Mouse (Mus musculus) C2C12 (cell line): Measurements from ENCODE around the gene Ttc23. TPM values are rescaled to one million over a fixed set of nuclear protein-coding genes. Genes with fewer than 3 reads are reported as not detected.
A peak's percentile ranks its signal among the peaks of the same experiment; 100 is the strongest.

Source experiments
- H3K27me3 ChIP-seq: one replicate; pipeline ENCODE4 v1.6.1; 2011; ENCODE audit not compliant: control insufficient read depth, insufficient read depth, insufficient read length
- H3K36me3 ChIP-seq: one replicate; pipeline ENCODE4 v1.6.1; 2011; ENCODE audit not compliant: control insufficient read depth, insufficient read depth
- H3K4me3 ChIP-seq: one replicate; pipeline ENCODE4 v1.5.1; 2011; ENCODE audit warnings: mild to moderate bottlenecking, control low read depth; ENCODE audit not compliant: poor library complexity, insufficient read depth, severe bottlenecking
- H3K79me2 ChIP-seq: one replicate; pipeline ENCODE4 v1.6.1; 2011; ENCODE audit not compliant: control insufficient read depth, insufficient read depth
- H3K79me3 ChIP-seq: one replicate; pipeline ENCODE4 v1.6.1; 2011; ENCODE audit warnings: low read depth, control low read depth
- H3ac ChIP-seq: one replicate; pipeline ENCODE3; 2011; ENCODE audit warnings: low read depth; ENCODE audit not compliant: control insufficient read depth, insufficient read length
- CEBPB ChIP-seq: IDR thresholded peaks from one replicate; pipeline ENCODE4 v1.6.1; 2011; ENCODE audit warnings: low read depth, mild to moderate bottlenecking, control low read depth, moderate library complexity
- CTCF ChIP-seq: IDR thresholded peaks from one replicate; pipeline ENCODE4 v1.5.1; 2011; ENCODE audit not compliant: control insufficient read depth, insufficient read depth, insufficient read length
- FOSL1 ChIP-seq: IDR thresholded peaks from one replicate; pipeline ENCODE4 v1.8.0; 2011; ENCODE audit warnings: mild to moderate bottlenecking, low read length; ENCODE audit not compliant: poor library complexity, insufficient read depth, severe bottlenecking
- MAX ChIP-seq: IDR thresholded peaks from one replicate; pipeline ENCODE4 v1.6.1; 2011; ENCODE audit warnings: mild to moderate bottlenecking, control low read depth
- MYOD1 ChIP-seq: IDR thresholded peaks from one replicate; pipeline ENCODE4 v1.6.1; 2011; ENCODE audit warnings: low read depth; ENCODE audit not compliant: control insufficient read depth, insufficient read length
- MYOG ChIP-seq: IDR thresholded peaks from one replicate; pipeline ENCODE4 v1.6.1; 2011; ENCODE audit not compliant: control insufficient read depth, insufficient read length; ENCODE audit errors: extremely low read depth
- USF1 ChIP-seq: IDR thresholded peaks from one replicate; pipeline ENCODE4 v1.6.1; 2011; ENCODE audit warnings: low read depth, mild to moderate bottlenecking, control low read depth, moderate library complexity
- polyA plus RNA-seq: library from polyadenylated mRNA; unstranded; fragments of >200 nt; fragmentation: generic; extraction: Trizol; gene quantifications from one replicate; pipeline ENCODE4 v1.2.1, GENCODE M21; 2012; ENCODE audit warnings: missing spikeins

The Ttc23 gene
- polyA plus RNA-seq, 1 experiment, result 7.2 TPM

- no peak overlapping the region for H3K4me3 ChIP-seq
- no peaks in the 10 kb centered on the region for H3K79me2 ChIP-seq
- H3K79me3 ChIP-seq, result no peaks in the 10 kb centered on the region
- H3ac ChIP-seq, result no peak overlapping the region
- no peak for TF ChIP-seq MYOG
- H3K36me3 ChIP-seq, result no peaks in the 10 kb centered on the region
- H3K27me3 ChIP-seq, result peaks cover 59% of the 10 kb centered on the region
These were observed 122.3 kb downstream of the Ttc23 start for GRCm38 (mm10) chr7:67769487-67769886.

- Histone ChIP-seq H3ac (no peak overlapping the region), H3K36me3 (no peaks in the 10 kb centered on the region), H3K4me3 (no peak overlapping the region), H3K79me3 (no peaks in the 10 kb centered on the region), H3K79me2 (no peaks in the 10 kb centered on the region), H3K27me3 (peaks cover 50% of the 10 kb centered on the region)
- no peak for TF ChIP-seq MYOD1
These were observed 125.0 kb downstream of the Ttc23 start for GRCm38 (mm10) chr7:67772231-67772630.

GRCm38 (mm10) chr7:67775623-67776022 lies 128.4 kb downstream of the Ttc23 start:
- H3K79me3 ChIP-seq, result no peaks in the 10 kb centered on the region
- H3K4me3 ChIP-seq, result no peak overlapping the region
- peaks cover 32% of the 10 kb centered on the region for H3K27me3 ChIP-seq
- H3K79me2 ChIP-seq, result no peaks in the 10 kb centered on the region
- H3K36me3 ChIP-seq, result no peaks in the 10 kb centered on the region
- TF ChIP-seq MAX, result no peak
- TF ChIP-seq FOSL1, result no peak
- TF ChIP-seq CEBPB, result no peak
- TF ChIP-seq CTCF, result no peak
- no peak for TF ChIP-seq USF1
- no peak for TF ChIP-seq MYOD1
- TF ChIP-seq MYOG, result no peak
- H3ac ChIP-seq, result no peak overlapping the region

GRCm38 (mm10) chr7:67776636-67777305 lies 129.6 kb downstream of the Ttc23 start:
- no peak overlapping the region for H3ac ChIP-seq
- no peak overlapping the region for H3K4me3 ChIP-seq
- TF ChIP-seq MYOG (no peak), FOSL1 (no peak), CEBPB (no peak), CTCF (no peak)
- H3K79me2 ChIP-seq, result no peaks in the 10 kb centered on the region
- peaks cover 29% of the 10 kb centered on the region for H3K27me3 ChIP-seq
- H3K36me3 ChIP-seq, result no peaks in the 10 kb centered on the region
- H3K79me3 ChIP-seq, result no peaks in the 10 kb centered on the region

GRCm38 (mm10) chr7:67787861-67788260 lies 140.7 kb downstream of the Ttc23 start:
- peaks cover 28% of the 10 kb centered on the region for H3K27me3 ChIP-seq
- H3K79me2 ChIP-seq, result no peaks in the 10 kb centered on the region
- no peak overlapping the region for H3K4me3 ChIP-seq
- no peaks in the 10 kb centered on the region for H3K36me3 ChIP-seq
- TF ChIP-seq MYOG, result no peak
- no peak for TF ChIP-seq USF1
- TF ChIP-seq FOSL1, result no peak
- no peak for TF ChIP-seq MAX
- no peak for TF ChIP-seq CEBPB
- no peak for TF ChIP-seq CTCF
- no peak for TF ChIP-seq MYOD1
- no peaks in the 10 kb centered on the region for H3K79me3 ChIP-seq
- no peak overlapping the region for H3ac ChIP-seq

GRCm38 (mm10) chr7:67788713-67789112 lies 141.5 kb downstream of the Ttc23 start:
- H3K27me3 ChIP-seq, result peaks cover 28% of the 10 kb centered on the region
- no peaks in the 10 kb centered on the region for H3K79me3 ChIP-seq
- no peak overlapping the region for H3K4me3 ChIP-seq
- no peaks in the 10 kb centered on the region for H3K79me2 ChIP-seq
- H3K36me3 ChIP-seq, result no peaks in the 10 kb centered on the region
- no peak overlapping the region for H3ac ChIP-seq
- TF ChIP-seq CTCF, result peak; percentile 31
- no peak for TF ChIP-seq CEBPB
- no peak for TF ChIP-seq MYOG

GRCm38 (mm10) chr7:67791256-67791655 lies 144.0 kb downstream of the Ttc23 start:
- Histone ChIP-seq H3K79me2 (no peaks in the 10 kb centered on the region), H3K27me3 (peaks cover 21% of the 10 kb centered on the region), H3ac (no peak overlapping the region), H3K79me3 (no peaks in the 10 kb centered on the region), H3K36me3 (no peaks in the 10 kb centered on the region), H3K4me3 (no peak overlapping the region)
- TF ChIP-seq MYOD1 (no peak), USF1 (no peak), CTCF (no peak), CEBPB (no peak), FOSL1 (no peak), MYOG (no peak), MAX (no peak)
